Mouse (Mus musculus): ENCODE results near the gene Slc25a29. TPM values are rescaled to one million over a fixed set of nuclear protein-coding genes. Genes with fewer than 3 reads are reported as not detected.

Gene Slc25a29
- total and polyA plus RNA-seq, 3 experiments, result 1.1 to 2.0 (median 1.5) TPM

DNA sequence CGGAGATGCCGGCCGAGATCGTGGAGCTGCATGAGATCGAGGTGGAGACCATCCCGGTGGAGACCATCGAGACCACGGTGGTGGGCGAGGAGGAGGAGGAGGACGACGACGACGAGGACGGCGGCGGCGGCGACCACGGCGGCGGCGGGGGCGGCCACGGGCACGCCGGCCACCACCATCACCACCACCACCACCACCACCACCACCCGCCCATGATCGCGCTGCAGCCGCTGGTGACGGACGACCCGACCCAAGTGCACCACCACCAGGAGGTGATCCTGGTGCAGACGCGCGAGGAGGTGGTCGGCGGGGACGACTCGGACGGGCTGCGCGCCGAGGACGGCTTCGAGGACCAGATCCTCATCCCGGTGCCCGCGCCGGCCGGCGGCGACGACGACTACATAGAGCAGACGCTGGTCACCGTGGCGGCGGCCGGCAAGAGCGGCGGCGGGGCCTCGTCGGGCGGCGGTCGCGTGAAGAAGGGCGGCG, 42.2 kb downstream of the Slc25a29 start:
- peaks cover 2% of the 10 kb centered on the region for H3K9me3 ChIP-seq (replicated peaks; ENCODE audit: low read length)
- H3K4me2 ChIP-seq (ENCODE audit: insufficient read depth, low read depth, poor library complexity, severe bottlenecking), result no peak overlapping the region
- TF ChIP-seq ZNF384 (IDR thresholded peaks at IDR 0.05; ENCODE audit: low read depth, low read length) (no peak), KAT2A (IDR thresholded peaks at IDR 0.05; ENCODE audit: insufficient replicate concordance, low read length) (no peak), POLR2AphosphoS2 (IDR thresholded peaks at IDR 0.05; ENCODE audit: low read depth, low read length) (no peak), ZC3H11A (IDR thresholded peaks at IDR 0.05; ENCODE audit: low read depth, low read length) (no peak), ZMIZ1 (IDR thresholded peaks at IDR 0.05; ENCODE audit: low read depth, low read length) (no peak), RAD21 (IDR thresholded peaks at IDR 0.05; ENCODE audit: low read depth, low read length) (no peak), ELF1 (IDR thresholded peaks at IDR 0.05; ENCODE audit: low read depth, low read length) (no peak)
- H3K27ac ChIP-seq (ENCODE audit: insufficient read depth, low read depth), result peak overlapping the region; percentile 94
- peak overlapping the region; percentile 78 for H3K9ac ChIP-seq (ENCODE audit: insufficient read depth, low read depth)
- H3K4me1 ChIP-seq (ENCODE audit: control insufficient read depth in 1 of 2, insufficient read depth in 2 of 2), result peaks cover 0 to 46% of the 10 kb centered on the region in 2 experiments; a peak in 2 of 4 replicates
- DNase-seq (ENCODE audit: extremely low read depth), result no peak
- peaks cover 0 to 29% of the 10 kb centered on the region in 2 experiments for H3K36me3 ChIP-seq (replicated peaks in 1 of 2; ENCODE audit: control insufficient read depth in 1 of 2, insufficient read depth in 1 of 2, low read length in 1 of 2)
- dilution Hi-C loops (cut with MboI; ENCODE audit: extremely low pct_ligation_motif_present, extremely low pct_unique_long_range_greater_than_20kb, low sequenced_read_pairs), result no loop called here
- H3K27me3 ChIP-seq (replicated peaks), result no peaks in the 10 kb centered on the region
- H3K4me3 ChIP-seq (replicated peaks in 1 of 3; ENCODE audit: low read depth in 2 of 3, low read length in 2 of 3, poor library complexity in 1 of 3), result peak overlapping the region; percentile 80 to 100 (median 97)
- in situ Hi-C loops (cut with MboI; ENCODE audit: low pct_ligation_motif_present, low pct_unique_long_range_greater_than_20kb, low sequenced_read_pairs), result no loop called here
- peaks cover 76% of the 10 kb centered on the region for H3K79me2 ChIP-seq (replicated peaks; ENCODE audit: control insufficient read depth, extremely low read depth, insufficient read depth, poor library complexity, severe bottlenecking)

DNA sequence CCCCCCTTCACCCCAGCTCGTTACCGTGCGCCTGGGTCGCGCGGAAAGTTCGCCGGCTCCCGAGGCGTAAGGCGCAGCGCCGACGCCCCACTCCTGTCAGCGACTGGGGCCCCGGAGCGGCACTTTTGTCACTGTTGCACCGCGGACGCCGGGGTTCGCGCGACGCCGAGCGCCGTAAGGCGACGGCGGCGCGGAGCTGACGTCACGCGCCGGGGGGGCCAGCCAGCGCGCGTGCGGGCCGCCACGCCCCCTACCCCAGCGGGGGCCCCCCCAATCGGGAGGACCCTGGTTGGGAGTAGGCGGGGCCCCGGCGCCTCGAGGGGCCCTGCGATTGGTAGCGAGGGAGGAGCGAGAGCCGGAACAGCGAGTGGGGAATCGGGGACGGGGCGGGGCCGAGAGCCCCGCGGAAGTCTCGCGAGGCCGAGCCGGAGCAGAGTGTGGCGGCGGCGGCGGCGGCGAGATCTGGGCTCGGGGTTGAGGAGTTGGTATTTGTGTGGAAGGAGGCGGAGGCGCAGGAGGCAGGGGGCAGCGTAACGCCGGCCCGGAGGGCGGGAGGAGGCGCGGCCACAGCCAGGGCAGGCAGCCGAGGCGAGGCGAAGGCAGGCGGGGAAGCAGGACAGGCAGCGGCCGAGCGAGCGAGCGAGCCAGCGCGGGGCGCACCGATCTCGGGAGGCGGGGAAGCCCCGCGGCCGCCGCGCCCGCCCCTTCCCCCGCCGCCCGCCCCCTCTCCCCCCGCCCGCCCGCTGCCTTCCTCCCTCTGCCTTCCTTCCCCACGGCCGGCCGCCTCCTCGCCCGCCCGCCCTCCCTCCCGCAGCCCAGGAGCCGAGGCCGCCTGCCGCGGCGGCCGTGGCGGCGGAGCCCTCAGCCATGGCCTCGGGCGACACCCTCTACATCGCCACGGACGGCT, 42.9 kb downstream of the Slc25a29 start, which contains the start of gene Yy1:
Gene Yy1 (plus strand): TSS at position 428 of the 907 bp plus-strand sequence.
- peak within 1 kb of the TSS; percentile 93 for H3K9ac ChIP-seq (ENCODE audit: insufficient read depth, low read depth)
- TF ChIP-seq GABPA (IDR thresholded peaks at IDR 0.05; ENCODE audit: insufficient replicate concordance, low read depth, low read length) (no peak; the same call in 1 of the 2 replicates), JUN (IDR thresholded peaks at IDR 0.05; ENCODE audit: insufficient read depth, low read depth, low read length) (no peak), RCOR1 (conservative IDR thresholded peaks at IDR 0.05; ENCODE audit: low read depth, low read length) (peak; percentile 83), MAZ (IDR thresholded peaks at IDR 0.05; ENCODE audit: low read depth, low read length) (peak; percentile 95), TCF12 (IDR thresholded peaks at IDR 0.05; ENCODE audit: low read depth, low read length) (peak; percentile 68), CHD2 (IDR thresholded peaks at IDR 0.05; ENCODE audit: low read length) (peak; percentile 97), KAT2A (IDR thresholded peaks at IDR 0.05; ENCODE audit: insufficient replicate concordance, low read length) (peak; percentile 70; the same call in 1 of the 2 replicates), MEF2A (IDR thresholded peaks at IDR 0.05; ENCODE audit: borderline replicate concordance, low read depth, low read length) (0 out of 2 replicates have a peak, but pooled peaks have one; percentile 68), USF2 (conservative IDR thresholded peaks at IDR 0.05; ENCODE audit: low read depth, low read length) (no peak), HCFC1 (IDR thresholded peaks at IDR 0.05; ENCODE audit: low read depth, low read length) (peak; percentile 68), POLR2AphosphoS2 (IDR thresholded peaks at IDR 0.05; ENCODE audit: low read depth, low read length) (no peak; the same call in 1 of the 2 replicates), NRF1 (IDR thresholded peaks at IDR 0.05; ENCODE audit: low read depth, low read length) (peak; percentile 70), ELF1 (IDR thresholded peaks at IDR 0.05; ENCODE audit: low read depth, low read length) (peak; percentile 81), CHD1 (IDR thresholded peaks at IDR 0.05; ENCODE audit: low read depth, low read length) (no peak), ZMIZ1 (IDR thresholded peaks at IDR 0.05; ENCODE audit: low read depth, low read length) (peak; percentile 65; the same call in 1 of the 2 replicates), SIN3A (IDR thresholded peaks at IDR 0.05; ENCODE audit: low read length) (peak; percentile 84; the same call in 1 of the 2 replicates), MXI1 (IDR thresholded peaks at IDR 0.05; ENCODE audit: low read depth, low read length) (0 out of 2 replicates have a peak, but pooled peaks have one; percentile 52), POLR2A (IDR thresholded peaks at IDR 0.05; ENCODE audit: low read depth, low read length) (peak; percentile 80)
- peak within 1 kb of the TSS; percentile 97 to 100 (median 97) for H3K4me3 ChIP-seq (replicated peaks in 1 of 3; ENCODE audit: low read depth in 2 of 3, low read length in 2 of 3, poor library complexity in 1 of 3)
- dilution Hi-C loops (cut with MboI; ENCODE audit: extremely low pct_ligation_motif_present, extremely low pct_unique_long_range_greater_than_20kb, low sequenced_read_pairs) (no loop called here), in situ Hi-C loops (cut with MboI; ENCODE audit: low pct_ligation_motif_present, low pct_unique_long_range_greater_than_20kb, low sequenced_read_pairs) (no loop called here)
- peak; percentile 96 for DNase-seq (ENCODE audit: extremely low read depth)
- peaks cover 0 to 33% of the 10 kb centered on the region in 2 experiments for H3K36me3 ChIP-seq (replicated peaks in 1 of 2; ENCODE audit: control insufficient read depth in 1 of 2, insufficient read depth in 1 of 2, low read length in 1 of 2)
- H3K79me2 ChIP-seq (replicated peaks; ENCODE audit: control insufficient read depth, extremely low read depth, insufficient read depth, poor library complexity, severe bottlenecking), result peaks cover 76% of the 10 kb centered on the region
- H3K9me3 ChIP-seq (replicated peaks; ENCODE audit: low read length), result peaks cover 2% of the 10 kb centered on the region
- no peaks in the 10 kb centered on the region for H3K27me3 ChIP-seq (replicated peaks)
- peaks cover 2 to 43% of the 10 kb centered on the region in 2 experiments; a peak in 2 of 4 replicates for H3K4me1 ChIP-seq (ENCODE audit: control insufficient read depth in 1 of 2, insufficient read depth in 2 of 2)
- no peak within 1 kb of the TSS for H3K4me2 ChIP-seq (ENCODE audit: insufficient read depth, low read depth, poor library complexity, severe bottlenecking)
- peak within 1 kb of the TSS; percentile 94 for H3K27ac ChIP-seq (ENCODE audit: insufficient read depth, low read depth)
